Mouse (Mus musculus): Measurements from ENCODE around the gene Rab26.
A peak's percentile ranks its signal among the peaks of the same experiment; 100 is the strongest.

Gene Rab26

DNA sequence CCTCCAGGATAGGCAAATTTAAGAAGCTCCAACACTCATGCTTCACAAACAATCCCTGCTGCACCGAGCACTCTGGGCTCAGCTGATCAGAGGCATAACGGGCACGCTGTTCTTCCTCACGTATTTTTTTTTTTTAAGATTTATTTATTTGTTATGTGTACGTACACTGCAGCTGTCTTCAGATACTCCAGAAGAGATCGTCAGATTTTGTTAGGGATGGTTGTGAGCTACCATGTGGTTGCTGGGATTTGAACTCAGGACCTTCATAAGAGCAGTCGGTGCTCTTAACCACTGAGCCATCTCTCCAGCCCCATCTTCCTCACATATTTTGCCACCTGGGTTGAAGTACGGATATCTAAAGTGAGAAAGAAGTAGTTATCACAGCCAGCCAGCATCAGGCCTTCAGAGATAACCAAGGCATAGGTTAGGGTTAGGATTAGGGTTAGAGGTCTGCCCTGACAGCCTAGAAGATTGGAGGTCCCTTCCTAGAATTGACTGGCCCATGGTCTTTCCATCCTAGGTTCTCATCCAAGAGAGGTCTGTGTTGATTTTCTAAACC is at the start of gene Rab26:
TSS of gene Rab26 (minus strand) at position 51 of the 559 bp plus-strand sequence.
- no peak for DNase-seq (ENCODE audit: low read depth, low spot score)

DNA sequence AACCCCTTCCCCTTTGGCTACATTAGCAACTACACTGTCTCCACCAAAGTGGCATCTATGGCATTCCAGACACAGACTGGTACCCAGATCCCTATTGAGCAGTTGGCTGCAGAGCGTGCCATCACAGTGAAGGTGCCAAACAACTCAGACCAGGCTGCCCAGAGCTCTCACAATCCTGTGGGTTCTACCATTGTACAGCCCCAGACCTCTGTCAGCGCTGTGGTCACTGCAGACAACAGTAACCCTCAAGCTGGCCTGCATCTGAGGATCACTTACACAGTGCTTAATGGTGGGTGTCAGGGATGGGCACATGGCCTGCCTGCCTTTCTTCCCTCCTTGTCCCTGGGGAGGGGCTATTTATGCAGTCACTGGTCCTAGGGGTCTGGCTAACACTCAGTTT is 46.3 kb upstream of the Rab26 start:
- no peak for DNase-seq (ENCODE audit: low read depth, low spot score)

DNA sequence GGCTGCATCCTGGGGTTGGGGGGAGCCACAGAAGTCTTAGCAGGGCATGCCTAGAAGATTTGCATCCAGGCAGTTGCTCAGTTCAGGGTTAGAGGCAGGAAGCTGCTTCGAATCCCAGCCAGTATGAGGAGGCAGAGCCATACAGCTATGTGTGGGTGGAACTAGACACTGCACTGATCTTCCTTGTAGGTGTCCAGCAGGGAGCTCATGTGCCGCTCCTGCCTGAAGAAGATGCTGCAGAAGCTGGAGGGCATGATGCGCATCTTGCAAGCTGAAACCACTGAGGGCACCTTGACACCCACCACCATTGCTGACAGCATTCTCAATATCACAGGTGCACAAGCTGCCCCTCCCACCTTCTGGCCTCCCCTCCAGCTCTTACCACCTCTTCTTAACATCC is 45.5 kb upstream of the Rab26 start:
- DNase-seq (ENCODE audit: low read depth, low spot score) = no peak

DNA sequence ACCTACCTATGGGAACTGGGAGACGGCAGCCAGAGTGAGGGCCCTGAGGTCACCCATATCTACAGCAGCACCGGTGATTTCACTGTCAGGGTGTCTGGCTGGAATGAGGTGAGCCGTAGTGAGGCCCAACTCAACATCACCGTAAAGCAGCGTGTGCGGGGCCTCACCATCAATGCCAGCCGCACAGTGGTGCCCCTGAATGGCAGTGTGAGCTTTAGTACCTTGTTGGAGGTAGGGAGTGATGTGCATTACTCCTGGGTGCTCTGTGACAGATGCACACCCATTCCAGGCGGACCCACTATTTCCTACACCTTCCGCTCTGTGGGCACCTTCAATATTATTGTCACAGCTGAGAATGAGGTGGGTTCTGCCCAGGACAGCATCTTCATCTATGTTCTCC is 39.8 kb upstream of the Rab26 start:
- DNase-seq (ENCODE audit: low read depth, low spot score) = no peak

DNA sequence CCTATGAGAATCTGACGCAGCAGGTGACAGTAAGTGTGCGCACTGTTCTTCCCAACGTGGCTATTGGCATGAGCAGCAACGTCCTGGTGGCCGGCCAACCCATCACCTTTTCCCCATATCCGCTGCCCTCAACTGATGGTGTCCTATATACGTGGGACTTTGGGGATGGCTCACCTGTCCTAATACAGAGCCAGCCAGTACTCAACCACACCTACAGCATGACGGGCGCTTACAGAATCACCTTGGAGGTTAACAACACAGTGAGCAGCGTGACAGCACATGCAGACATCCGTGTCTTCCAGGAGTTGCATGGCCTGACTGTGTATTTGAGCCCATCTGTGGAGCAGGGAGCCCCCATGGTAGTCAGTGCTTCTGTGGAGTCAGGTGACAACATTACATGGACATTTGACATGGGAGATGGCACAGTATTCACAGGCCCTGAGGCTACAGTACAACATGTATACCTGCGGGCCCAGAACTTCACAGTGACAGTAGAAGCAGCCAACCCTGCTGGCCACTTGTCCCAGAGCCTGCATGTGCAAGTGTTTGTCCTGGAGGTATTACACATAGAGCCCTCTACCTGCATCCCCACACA is 38.7 kb upstream of the Rab26 start:
- no peak for DNase-seq (ENCODE audit: low read depth, low spot score)

DNA sequence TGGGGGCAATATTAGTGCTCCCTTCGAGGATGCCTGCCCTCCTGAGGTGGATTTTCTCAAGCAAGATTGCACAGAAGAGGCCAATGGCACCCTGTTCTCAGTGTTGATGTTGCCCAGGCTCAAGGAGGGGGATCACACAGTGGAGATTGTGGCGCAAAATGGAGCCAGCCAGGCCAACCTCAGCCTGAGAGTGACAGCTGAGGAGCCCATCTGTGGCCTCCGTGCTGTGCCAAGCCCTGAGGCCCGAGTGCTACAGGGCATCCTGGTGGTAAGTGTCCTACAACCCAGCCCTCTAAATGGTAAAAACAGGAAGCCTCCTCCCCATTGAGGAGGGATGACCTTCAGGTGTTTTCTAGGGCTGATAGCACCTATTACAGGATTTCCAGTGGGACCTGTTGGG is 35.8 kb upstream of the Rab26 start:
- DNase-seq (ENCODE audit: low read depth, low spot score) = no peak

DNA sequence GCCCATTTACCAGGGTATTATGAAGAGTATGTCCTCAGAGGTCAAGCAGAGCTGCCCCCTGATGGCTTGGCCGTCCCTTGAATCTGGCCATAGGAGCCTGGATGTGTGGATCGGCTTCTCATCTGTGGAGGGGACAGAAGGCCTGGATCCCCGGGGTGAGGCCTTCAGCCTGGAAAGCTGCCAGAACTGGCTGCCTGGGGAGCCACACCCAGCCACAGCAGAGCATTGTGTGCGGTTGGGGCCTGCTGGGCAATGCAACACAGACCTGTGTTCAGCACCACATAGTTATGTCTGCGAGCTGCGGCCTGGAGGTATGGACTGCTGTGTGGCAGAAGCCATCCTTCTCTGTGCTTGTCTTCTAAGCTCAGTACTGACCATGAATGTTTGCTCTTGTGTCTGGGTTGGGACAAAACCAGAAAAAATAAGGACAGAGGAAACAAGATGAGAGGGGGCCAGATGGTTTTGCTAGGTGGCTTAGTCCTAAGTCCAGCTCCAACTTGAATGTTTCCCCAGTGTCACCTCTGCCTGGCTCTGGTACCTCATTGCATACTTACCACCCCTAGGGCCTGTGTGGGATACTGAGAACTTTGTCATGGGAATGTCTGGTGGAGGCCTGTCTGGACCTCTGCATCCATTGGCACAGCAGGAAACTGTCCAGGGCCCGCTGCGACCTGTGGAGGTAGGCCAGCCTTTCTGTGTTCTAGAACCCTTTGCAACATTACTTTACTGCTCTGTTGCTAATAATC is 33.2 kb upstream of the Rab26 start:
- DNase-seq (ENCODE audit: low read depth, low spot score) = no peak

DNA sequence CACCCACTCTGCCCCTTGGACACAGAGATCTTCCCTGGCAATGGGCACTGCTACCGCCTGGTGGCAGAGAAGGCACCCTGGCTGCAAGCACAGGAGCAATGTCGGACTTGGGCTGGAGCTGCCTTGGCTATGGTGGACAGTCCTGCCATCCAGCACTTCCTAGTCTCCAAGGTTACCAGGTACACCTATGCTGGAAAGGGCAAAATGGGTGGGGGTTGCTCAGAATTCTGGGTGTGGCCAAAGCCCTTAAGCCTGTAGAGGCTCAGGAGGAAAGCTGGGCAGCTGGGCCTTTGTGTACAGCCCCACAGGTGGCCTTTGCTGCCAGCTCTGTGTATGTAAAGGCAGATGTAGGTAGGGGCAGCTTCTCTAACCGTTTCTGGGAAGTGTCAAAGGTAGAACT is 31.8 kb upstream of the Rab26 start:
- no peak for DNase-seq (ENCODE audit: low read depth, low spot score)

DNA sequence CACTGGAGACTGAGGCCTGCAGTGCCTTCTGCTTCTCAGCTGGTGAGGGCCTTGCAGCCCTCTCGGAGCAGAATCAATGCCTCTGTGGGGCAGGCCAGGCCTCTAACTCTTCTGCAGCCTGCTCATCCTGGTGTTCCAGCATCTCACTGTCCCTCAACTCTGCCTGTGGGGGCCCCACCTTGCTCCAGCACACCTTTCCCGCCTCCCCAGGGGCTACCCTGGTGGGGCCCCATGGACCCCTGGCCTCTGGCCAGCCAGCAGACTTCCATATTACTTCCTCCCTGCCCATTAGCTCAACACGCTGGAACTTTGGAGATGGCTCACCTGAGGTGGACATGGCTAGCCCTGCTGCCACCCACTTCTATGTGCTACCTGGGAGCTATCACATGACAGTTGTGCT is 31.1 kb upstream of the Rab26 start:
- no peak for DNase-seq (ENCODE audit: low read depth, low spot score)

DNA sequence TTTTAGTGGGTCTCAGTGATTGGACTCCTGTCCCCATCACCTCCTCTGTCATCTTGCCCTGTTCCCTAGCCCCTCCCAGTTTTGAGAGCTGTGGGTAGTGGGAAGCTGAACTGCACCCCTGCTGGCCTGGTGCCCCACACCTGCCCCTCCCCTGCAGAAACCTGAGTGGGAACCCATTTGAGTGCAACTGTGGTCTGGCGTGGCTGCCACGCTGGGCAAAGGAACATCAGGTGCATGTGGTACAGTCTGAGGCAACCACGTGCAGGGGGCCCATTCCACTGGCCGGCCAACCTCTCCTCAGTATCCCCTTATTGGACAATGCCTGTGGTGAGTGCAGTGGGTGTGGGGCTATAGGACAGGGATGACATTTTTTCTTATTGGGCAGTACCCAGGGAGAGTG is 30.4 kb upstream of the Rab26 start:
- no peak for DNase-seq (ENCODE audit: low read depth, low spot score)

DNA sequence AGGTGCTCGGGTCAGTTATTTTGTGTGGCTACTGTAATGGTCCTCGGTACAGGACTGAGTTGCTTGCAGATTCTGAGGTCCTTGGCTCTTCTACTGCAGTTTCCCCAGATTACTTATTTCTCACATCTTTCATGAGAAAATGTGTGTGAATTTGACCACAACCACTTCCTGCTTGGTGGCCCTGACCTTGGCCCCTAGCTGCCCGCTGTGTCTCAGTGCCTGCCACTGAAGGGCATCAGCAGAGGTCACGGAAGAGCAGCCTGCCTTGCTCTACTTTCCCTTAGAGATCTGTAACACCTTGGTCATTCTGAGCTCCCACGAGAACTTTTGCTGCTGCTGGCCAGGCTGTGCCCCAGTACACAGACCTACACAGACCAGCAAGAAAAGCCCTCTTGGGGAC is 29.6 kb upstream of the Rab26 start:
- DNase-seq (ENCODE audit: low read depth, low spot score) = no peak

DNA sequence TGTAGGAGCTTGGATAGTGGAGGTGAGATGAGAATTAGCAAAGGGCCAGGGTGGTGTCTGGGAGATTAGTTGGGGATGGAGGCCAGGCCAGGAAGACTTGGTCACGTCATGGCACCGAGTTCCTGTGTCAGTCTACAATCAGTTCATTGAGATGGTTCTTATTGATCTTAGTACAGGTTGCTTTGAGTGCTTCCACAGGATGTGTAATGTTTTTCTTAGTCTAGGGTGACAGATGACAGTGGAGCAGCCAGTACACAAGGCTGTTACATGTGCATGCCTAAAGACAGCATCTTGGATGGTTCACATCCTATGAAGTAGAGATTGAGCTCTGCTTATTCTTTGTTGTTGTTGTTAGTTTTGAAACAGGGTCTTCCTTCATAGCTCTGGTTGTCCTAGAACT is 27.6 kb upstream of the Rab26 start:
- no peak for DNase-seq (ENCODE audit: low read depth, low spot score)

DNA sequence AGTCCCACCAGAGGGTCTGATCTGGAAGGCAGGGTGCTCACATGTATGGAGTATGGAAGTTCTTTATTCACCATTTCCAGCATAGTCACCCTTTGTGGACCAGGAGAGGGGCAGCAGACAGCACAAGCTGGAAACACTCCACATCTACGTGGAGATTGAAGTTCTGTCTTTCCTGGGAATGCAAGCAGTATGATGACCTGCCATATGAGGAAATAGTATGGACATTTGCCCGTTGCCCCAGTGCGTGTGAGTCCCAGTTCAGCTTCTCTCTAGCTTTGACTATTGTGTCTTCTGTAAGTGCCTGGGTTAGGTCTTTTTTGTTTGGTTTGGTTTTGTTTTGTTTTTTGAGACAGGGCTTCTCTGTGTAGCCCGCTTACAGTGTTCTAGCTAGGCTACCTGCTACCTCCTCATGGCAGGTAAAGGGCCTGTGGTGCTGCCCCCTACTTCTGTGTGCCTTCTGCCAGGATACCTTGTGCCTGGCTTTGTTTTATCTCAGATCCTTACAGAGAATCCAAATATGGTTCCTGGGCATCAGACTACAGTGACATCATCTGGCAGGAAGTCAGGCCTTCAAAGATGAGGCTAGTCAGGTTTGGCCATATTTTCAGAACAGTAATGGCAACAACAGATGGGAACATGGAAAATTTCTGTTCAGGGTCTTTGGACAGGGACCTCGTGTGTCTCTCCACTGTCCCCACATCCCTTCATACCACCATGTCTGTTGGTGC is 26.5 kb upstream of the Rab26 start:
- DNase-seq (ENCODE audit: low read depth, low spot score) = no peak

DNA sequence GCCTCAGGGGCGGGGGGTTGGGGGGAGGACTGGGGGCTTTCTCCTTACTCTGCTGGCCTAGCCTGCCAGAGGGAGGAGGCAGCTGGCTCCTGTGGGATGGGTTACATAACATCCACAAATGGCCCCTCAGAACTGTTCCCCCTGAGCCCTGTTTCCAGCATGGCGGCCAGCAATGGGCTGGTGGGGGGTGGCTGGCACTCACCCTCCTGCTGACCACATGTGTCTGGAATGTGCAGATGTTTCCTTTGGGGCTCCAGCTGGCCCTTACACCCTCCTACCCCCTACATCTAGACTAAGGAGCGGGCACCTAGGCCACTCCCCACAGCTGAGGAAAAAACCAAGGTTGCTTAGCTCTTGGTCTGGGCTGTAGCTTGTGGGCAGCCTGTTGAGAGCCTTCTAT is 25.1 kb upstream of the Rab26 start:
- no peak for DNase-seq (ENCODE audit: low read depth, low spot score)

DNA sequence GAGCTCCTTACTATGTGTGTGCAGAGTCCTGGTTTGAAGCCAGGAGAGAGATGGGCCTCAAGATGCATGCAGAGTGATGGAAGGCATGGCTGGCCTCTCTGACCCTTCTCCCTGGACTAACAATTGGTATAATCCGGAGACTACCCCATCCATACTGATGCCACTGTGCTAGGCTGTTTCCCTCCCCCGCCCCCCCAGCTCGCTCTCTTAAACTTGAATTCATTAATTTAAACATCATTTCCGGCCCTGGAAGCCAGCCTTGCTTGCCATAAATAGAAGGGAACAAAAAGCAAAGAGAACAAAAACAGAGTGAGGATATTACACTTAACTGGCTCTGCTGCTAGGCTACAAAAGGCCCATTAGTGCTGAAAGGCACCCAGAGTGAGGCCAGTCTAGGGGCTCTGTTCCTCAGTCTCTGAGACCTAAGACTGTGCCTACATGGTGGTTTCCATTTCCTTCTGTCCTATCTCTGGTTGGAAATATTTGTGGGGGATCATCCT is 24.6 kb upstream of the Rab26 start:
- DNase-seq (ENCODE audit: low read depth, low spot score) = no peak

DNA sequence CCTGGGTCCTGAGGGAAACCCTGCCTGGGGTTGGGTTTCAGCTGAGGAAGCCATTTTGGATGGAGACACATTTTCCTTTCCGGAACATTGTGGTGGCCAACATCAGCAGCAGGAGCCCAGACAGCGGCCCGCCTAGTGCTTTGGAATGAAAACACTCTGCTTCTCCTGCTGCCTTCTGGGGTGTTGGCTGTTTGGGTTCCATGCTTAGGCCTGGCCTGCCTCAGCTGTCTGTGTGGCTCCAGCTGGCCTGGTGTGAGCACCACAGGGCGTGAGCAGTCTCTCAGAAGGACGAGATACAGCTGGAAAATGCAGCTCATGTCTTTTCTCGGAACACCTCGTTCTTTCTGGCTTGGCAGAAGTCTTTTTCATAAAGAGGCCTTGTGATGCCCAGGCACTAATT is 23.1 kb upstream of the Rab26 start:
- DNase-seq (ENCODE audit: low read depth, low spot score) = no peak

DNA sequence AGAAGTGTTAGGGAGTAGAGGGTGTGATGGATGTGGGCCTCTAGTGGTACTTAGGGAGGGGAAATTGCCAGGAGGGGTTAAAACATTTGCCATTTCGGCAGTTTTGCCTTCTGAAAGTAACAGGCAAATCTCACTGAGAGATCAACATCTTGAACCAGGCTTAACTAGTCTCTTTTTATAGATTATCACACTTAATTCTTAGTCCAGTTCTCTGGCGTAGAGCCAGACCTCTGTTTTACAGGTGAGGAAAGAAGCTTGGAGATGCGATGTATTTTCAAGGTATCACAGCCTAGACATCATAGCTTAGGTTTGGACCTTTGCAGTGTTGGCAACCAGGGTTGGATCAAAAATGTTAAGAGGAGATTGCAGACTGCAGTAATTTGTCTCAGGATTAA is 17.0 kb upstream of the Rab26 start:
- no peak for DNase-seq (ENCODE audit: low read depth, low spot score)

DNA sequence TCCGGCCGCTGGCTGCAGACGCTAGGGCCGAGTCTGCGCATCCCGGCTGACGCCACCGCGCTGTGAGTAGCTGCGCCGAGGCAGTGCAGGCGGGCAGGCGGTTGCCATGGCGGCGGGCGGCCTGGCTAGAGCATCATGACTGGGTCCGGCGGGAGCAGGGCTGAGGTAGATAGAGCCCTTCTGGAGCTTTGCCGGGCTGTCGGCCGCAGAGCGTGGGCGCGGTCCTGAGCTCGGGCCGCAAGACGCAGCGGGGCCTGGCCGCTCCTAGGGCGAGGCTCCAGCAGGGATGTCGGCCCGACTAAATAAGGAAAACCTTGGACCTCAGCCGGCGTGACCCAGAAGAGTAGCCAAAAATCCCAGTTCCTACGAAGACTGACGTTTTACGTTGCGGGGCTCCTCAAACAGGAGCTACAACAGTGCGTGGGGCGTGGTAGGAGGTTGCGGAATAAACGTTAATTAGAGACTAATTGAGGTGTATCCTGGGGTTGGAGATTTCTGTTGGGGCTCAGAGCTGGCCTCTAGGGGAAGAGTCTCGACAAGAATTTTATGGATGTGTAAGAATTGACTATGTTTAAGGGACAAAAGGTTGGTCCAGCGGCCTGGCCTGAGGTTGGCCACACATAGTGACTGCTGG is 16.5 kb upstream of the Rab26 start:
- DNase-seq (ENCODE audit: low read depth, low spot score) = no peak

DNA sequence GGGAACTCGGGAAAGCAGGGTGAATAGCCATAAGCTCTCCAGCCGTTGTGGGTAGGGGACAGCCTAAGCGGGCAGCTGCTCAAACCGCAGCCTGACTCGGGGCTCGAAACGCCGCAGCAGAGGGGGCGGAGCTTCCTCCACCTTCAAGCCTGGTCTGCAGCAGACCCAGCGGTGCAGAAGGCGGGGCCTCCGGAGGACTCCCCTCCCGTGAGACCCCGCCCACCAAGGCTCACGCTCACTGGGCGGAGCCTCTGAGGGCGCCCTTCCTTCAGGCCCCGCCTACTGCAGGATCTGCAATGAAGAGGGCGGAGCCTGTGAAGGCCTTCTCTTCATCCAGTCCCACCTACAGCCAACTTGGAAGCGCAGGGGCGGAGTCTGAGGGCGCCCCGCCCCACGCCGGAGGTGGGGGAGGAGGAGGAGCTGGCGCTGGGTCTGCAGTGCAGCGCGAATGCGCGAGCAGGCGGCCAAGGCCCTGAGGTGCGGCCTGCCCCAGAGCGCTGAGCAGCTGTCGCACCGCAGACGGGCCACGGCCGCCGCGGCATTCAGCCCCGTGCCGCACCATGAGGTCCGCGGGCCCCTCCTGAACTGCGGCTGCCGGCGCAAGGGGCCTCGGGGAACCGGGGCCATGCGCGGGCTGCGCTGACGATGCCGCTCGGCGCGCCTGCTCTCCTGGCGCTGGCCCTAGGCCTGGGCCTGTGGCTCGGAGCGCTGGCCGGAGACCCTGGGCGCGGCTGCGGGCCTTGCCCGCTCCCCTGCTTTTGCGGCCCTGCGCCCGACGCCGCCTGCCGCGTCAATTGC is 15.8 kb upstream of the Rab26 start, which contains the start of gene Pkd1:
TSS of gene Pkd1 (plus strand) at position 217 of the 798 bp plus-strand sequence.
- peak; percentile 99 for DNase-seq (ENCODE audit: low read depth, low spot score)

DNA sequence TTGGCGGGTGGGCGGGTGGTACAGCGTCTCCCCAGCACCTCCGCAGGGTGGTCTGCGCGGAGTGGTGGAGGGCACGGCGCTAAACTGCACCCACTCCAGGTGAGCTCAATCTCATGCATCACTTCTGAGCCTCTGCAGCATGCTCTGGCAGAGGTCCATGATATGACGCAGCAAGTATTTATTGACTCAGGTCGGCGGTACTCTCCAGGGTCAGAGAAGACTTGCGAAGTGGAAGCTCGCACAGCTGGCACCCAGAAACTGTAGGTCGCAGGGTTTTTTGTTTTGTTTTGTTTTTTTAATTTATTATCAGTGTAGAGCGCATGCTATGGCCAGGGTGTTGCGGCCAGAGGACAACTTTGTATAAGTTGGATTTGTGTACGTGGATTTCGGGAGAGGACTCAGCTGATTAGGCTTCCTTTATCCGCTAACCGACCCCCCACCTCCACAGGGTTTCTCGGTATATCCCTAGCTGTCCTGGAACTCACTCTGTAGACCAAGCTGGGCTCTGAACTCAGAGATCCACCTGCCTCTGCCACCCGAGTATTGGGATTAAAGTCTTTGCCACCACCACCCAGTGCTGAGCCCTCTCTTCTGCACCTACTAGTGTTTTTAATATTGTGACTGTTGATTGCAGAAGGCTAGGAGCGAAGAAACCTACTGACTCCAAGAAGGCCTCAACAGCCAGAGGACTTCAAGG is 15.1 kb upstream of the Rab26 start:
- DNase-seq (ENCODE audit: low read depth, low spot score) = no peak

DNA sequence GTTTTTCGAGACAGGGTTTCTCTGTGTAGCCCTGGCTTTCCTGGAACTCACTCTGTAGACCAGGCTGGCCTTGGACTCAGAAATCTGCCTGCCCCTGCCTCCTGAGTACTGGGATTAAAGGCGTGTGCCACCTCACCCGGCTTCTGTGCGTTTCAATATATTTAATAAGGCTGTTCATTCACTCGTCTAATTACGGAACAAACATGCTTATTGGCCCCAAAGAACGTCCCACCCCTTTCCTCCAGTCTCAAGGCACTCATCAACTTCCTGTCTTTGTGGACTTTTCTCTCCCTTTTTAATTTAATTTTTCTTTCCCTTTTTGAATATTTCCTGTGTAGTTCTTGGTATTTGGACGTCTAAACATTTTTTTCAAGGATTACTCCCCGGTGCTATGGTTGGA is 14.4 kb upstream of the Rab26 start:
- no peak for DNase-seq (ENCODE audit: low read depth, low spot score)
